18 mouse cellular contexts compared by ENCODE assay signal in genomic region chr11:97594136-97594535, GRCm38 (mm10). TPM values are rescaled to one million over a fixed set of nuclear protein-coding genes. Genes with fewer than 3 reads are reported as not detected.
DNase-seq lines count a peak whose midpoint lies in the region; ATAC-seq lines count a peak whose summit lies in the region.
"Had no signal": no experiment of that assay in that cellular context is flagged by ENCODE, and none has a peak within 500 bp of the region (broad histone marks: within the 10 kb centered on the region; RNA-seq: fewer than 3 reads in every experiment).

No protein-coding gene starts in this region.

- ATAC-seq in midbrain, embryonic 16.5 days = no peak
- no peak for ATAC-seq in midbrain, embryonic 14.5 days (ENCODE audit: low FRiP score, low TSS enrichment)
- ATAC-seq in lung, embryonic 15.5 days (ENCODE audit: borderline replicate concordance, extremely low read depth, low FRiP score, low TSS enrichment) = 0 out of 2 replicates have a peak, but pooled peaks have one; percentile 27
- ATAC-seq in cerebellum, adult (ENCODE audit: insufficient number of reproducible peaks, low FRiP score, low TSS enrichment) = no peak
- ATAC-seq: activated CD4-positive, CD25-positive, alpha-beta regulatory T cell, adult 4 months; midbrain, embryonic 15.5 days had no signal

- peak; percentile 17 to 38 for DNase-seq in heart, postnatal 10 days
- DNase-seq in heart, adult 18-20 months = no peak
- DNase-seq in midbrain, embryonic 14.5 days = no peak
- no peak for DNase-seq in thymus, postnatal 14 days
- no peak for DNase-seq in cerebellum, adult 9-10 months
- DNase-seq: cerebellum, postnatal 36 days; gastrocnemius, postnatal 14 days; right cerebral cortex, postnatal 25 days had no signal

- no peaks in the 10 kb centered on the region for H3K27me3 ChIP-seq in midbrain, embryonic 16.5 days (ENCODE audit: control insufficient read depth, insufficient read depth, low read depth, low read length)
- H3K27me3 ChIP-seq in midbrain, embryonic 14.5 days (ENCODE audit: control insufficient read depth, insufficient read depth, low read length) = no peaks in the 10 kb centered on the region
- H3K27me3 ChIP-seq in lung, embryonic 15.5 days = peaks cover 7% of the 10 kb centered on the region; the same call in 1 of the 2 replicates
- H3K27me3 ChIP-seq: embryonic facial prominence, embryonic 12.5 days; hindbrain, embryonic 15.5 days; midbrain, embryonic 15.5 days had no signal

- peaks cover 5% of the 10 kb centered on the region; the same call in 1 of the 2 replicates for H3K4me1 ChIP-seq in midbrain, embryonic 16.5 days (ENCODE audit: control insufficient read depth, insufficient read depth, low read length)
- H3K4me1 ChIP-seq in midbrain, embryonic 14.5 days (ENCODE audit: control insufficient read depth, insufficient read depth, low read length) = peaks cover 6% of the 10 kb centered on the region; the same call in 1 of the 2 replicates
- 0 out of 2 replicates have a peak, but pooled peaks cover 4% of the 10 kb centered on the region for H3K4me1 ChIP-seq in lung, embryonic 15.5 days

- intact Hi-C loops in heart, postnatal 10 days (cut with DNase I) = no loop called here

- 0 out of 2 replicates have a peak overlapping the region, but pooled peaks have one; percentile 3 for H3K4me2 ChIP-seq in midbrain, embryonic 16.5 days (ENCODE audit: low read length)
- no peak overlapping the region for H3K4me2 ChIP-seq in midbrain, embryonic 14.5 days (ENCODE audit: low read length)
- H3K4me2 ChIP-seq in lung, embryonic 15.5 days = peak overlapping the region; percentile 24; the same call in 1 of the 2 replicates
- H3K4me2 ChIP-seq: embryonic facial prominence, embryonic 12.5 days; hindbrain, embryonic 15.5 days; kidney, embryonic 15.5 days; midbrain, embryonic 15.5 days had no signal

- H3K9ac ChIP-seq in midbrain, embryonic 16.5 days (ENCODE audit: low read depth, low read length) = no peak overlapping the region
- no peak overlapping the region for H3K9ac ChIP-seq in midbrain, embryonic 14.5 days (replicated peaks; ENCODE audit: low read length)
- H3K9ac ChIP-seq in lung, embryonic 15.5 days = no peak overlapping the region
- H3K9ac ChIP-seq: embryonic facial prominence, embryonic 12.5 days; hindbrain, embryonic 15.5 days; kidney, embryonic 15.5 days; midbrain, embryonic 15.5 days had no signal

- no peak overlapping the region for H3K4me3 ChIP-seq in midbrain, embryonic 16.5 days (ENCODE audit: low read depth, low read length)
- H3K4me3 ChIP-seq in midbrain, embryonic 14.5 days (replicated peaks; ENCODE audit: low read depth, low read length) = no peak overlapping the region
- peak overlapping the region; percentile 13; the same call in 1 of the 2 replicates for H3K4me3 ChIP-seq in lung, embryonic 15.5 days
- H3K4me3 ChIP-seq: embryonic facial prominence, embryonic 12.5 days; hindbrain, embryonic 15.5 days; kidney, embryonic 15.5 days; midbrain, embryonic 15.5 days had no signal

- no peak overlapping the region for H3K27ac ChIP-seq in midbrain, embryonic 16.5 days (ENCODE audit: low read length)
- no peak overlapping the region for H3K27ac ChIP-seq in midbrain, embryonic 14.5 days (replicated peaks; ENCODE audit: low read depth, low read length)
- H3K27ac ChIP-seq in lung, embryonic 15.5 days = no peak overlapping the region
- H3K27ac ChIP-seq: embryonic facial prominence, embryonic 12.5 days; hindbrain, embryonic 15.5 days; kidney, embryonic 15.5 days; midbrain, embryonic 15.5 days had no signal

- 55% methylated on average over 6 of the region's 6 CpGs for WGBS in midbrain, embryonic 16.5 days
- 51% methylated on average over 6 of the region's 6 CpGs for WGBS in midbrain, embryonic 14.5 days
- WGBS in lung, embryonic 15.5 days = 29% methylated on average over 6 of the region's 6 CpGs

- H3K9me3 ChIP-seq in midbrain, embryonic 16.5 days (replicated peaks; ENCODE audit: control insufficient read depth, low read length, poor library complexity, severe bottlenecking) = no peaks in the 10 kb centered on the region
- H3K9me3 ChIP-seq in midbrain, embryonic 14.5 days (ENCODE audit: control insufficient read depth, low read length) = no peaks in the 10 kb centered on the region
- no peaks in the 10 kb centered on the region for H3K9me3 ChIP-seq in lung, embryonic 15.5 days
- H3K9me3 ChIP-seq: embryonic facial prominence, embryonic 12.5 days; hindbrain, embryonic 15.5 days; kidney, embryonic 15.5 days; midbrain, embryonic 15.5 days had no signal

- no peaks in the 10 kb centered on the region for H3K36me3 ChIP-seq in midbrain, embryonic 16.5 days (ENCODE audit: control insufficient read depth, insufficient read depth, low read length)
- no peaks in the 10 kb centered on the region for H3K36me3 ChIP-seq in midbrain, embryonic 14.5 days (ENCODE audit: control insufficient read depth, insufficient read depth, low read length)
- no peaks in the 10 kb centered on the region for H3K36me3 ChIP-seq in lung, embryonic 15.5 days
- H3K36me3 ChIP-seq: embryonic facial prominence, embryonic 12.5 days; hindbrain, embryonic 15.5 days; kidney, embryonic 15.5 days; midbrain, embryonic 15.5 days had no signal

RNA-seq across cellular contexts. Expression of gene Srcin1, which starts 18.1 kb away (rescaled TPM):
- total RNA-seq in heart, postnatal 10 days (2021) = under 1 TPM; 0.19 to 0.20 TPM
- under 1 TPM; 0.18 to 0.25 TPM for total RNA-seq in heart, adult 18-20 months (2021)
- 9.2 and 10.4 TPM in 2 replicates for polyA plus RNA-seq in midbrain, embryonic 16.5 days (2015; fragmentation: Nextera tagmentation; extraction: Ambion mirVana)
- 9.6 and 15.1 TPM in 2 replicates for polyA plus RNA-seq in midbrain, embryonic 14.5 days (2014; fragmentation: Nextera tagmentation; extraction: Ambion mirVana)
- 0.53 and 0.87 TPM in 2 replicates for polyA plus RNA-seq in lung, embryonic 15.5 days (2015; fragmentation: Nextera tagmentation; extraction: Ambion mirVana)
- total RNA-seq: megakaryocyte progenitor cell, adult 5-6 weeks had no signal
- polyA plus RNA-seq: activated CD4-positive, CD25-positive, alpha-beta regulatory T cell, adult 4 months; heart, postnatal 0 days had no signal

RNA-seq across cellular contexts. Expression of gene Epop, which starts 35.4 kb away (rescaled TPM):
- total RNA-seq in heart, postnatal 10 days (2021) = 1 to 10 TPM in 1 of 2 experiments, under 1 TPM in 1; 0.57 to 1.0 TPM
- 1 to 10 TPM in 1 of 2 experiments, under 1 TPM in 1; 0.84 to 1.1 TPM for total RNA-seq in heart, adult 18-20 months (2021)
- 1.2 and 1.3 TPM in 2 replicates for polyA plus RNA-seq in midbrain, embryonic 16.5 days (2015; fragmentation: Nextera tagmentation; extraction: Ambion mirVana)
- 1.9 and 2.8 TPM in 2 replicates for polyA plus RNA-seq in midbrain, embryonic 14.5 days (2014; fragmentation: Nextera tagmentation; extraction: Ambion mirVana)
- 4.3 and 4.4 TPM in 2 replicates for polyA plus RNA-seq in lung, embryonic 15.5 days (2015; fragmentation: Nextera tagmentation; extraction: Ambion mirVana)

Comparison
In these comparisons a context has a peak if more than half of its experiments do, and no peak if none do; other contexts are left out.
1. DNase-seq: peak in heart, postnatal 10 days (2 of 2); none in heart, adult 18-20 months (0 of 2), midbrain, embryonic 14.5 days (single experiment), thymus, postnatal 14 days (single experiment) and cerebellum, adult 9-10 months (single experiment).